Mouse (Mus musculus): ENCODE measurements at regions not wholly inside any gene's neighbourhood (a gene's known extent, or its start where the extent isn't known, plus 50 kb on each side); places are given as distances from the start of the nearest gene placed in this dataset.
A peak's percentile ranks its signal among the peaks of the same experiment; 100 is the strongest.

DNA sequence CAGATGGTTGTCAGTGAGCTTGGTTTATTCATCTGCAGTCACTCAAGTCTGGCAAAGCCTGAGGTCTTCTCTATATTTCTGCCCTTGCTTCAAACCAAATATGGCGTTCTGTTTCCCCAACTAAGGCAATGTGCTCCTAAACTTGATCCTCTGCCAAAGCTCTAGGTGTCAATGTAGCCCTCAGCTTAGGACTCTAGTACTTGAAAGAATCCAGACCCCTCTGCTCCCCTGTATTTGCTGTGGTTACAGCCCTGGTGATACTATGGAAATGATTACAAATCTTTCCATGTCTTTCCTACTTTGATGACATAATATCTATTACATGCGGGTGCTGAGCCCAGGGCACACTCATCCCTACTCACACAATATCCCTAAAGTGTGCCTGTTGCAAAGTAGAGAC lies 672.9 kb upstream of the Tbl1xr1 start:
- DNase-seq: no peak

- no peak for DNase-seq
Measured at GRCm38 (mm10) chr3:21404058-21404457, 672.4 kb upstream of the Tbl1xr1 start.

GRCm38 (mm10) chr3:21407077-21407476 lies 669.4 kb upstream of the Tbl1xr1 start:
- DNase-seq: no peak

DNA sequence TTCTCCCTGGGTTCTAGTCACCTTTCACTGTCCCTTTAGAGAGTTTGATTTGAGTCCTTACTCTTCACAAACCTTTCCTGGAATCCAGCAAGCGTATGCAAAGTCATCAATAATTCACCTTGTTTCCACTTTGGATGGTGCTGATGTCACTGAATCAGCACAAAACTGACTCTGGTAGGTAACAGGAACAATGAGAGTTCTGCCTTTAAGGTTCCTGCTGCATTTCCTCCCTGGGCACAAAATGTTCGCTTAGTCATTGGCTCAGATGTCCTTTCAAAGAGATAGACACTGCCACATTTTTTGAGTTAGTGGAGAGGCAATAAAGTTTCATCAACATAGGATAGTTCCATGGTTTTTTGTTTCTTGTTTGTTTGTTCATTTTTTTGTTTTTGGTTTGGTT lies 664.4 kb upstream of the Tbl1xr1 start:
- no peak for DNase-seq

DNA sequence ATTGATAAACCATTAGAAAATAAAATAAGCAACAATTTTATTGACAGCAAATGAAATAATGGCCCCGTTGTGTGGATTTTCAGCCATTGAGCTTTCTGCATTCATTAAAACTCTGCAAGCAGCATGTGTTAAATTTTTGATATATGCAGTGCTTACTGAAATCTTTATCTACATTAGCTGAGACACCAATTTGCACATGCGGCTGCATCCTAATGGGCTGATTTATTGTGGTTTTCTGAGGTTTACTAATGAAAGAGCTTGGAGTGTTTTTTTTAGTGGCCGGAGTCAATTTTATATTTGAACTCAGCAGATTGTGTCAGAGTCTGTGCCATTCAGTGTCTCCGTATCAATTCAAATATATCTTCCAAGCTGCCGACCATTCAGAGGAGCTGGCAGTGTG lies 653.3 kb upstream of the Tbl1xr1 start:
- DNase-seq: peak in 1 of 2 experiments; percentile 30

DNA sequence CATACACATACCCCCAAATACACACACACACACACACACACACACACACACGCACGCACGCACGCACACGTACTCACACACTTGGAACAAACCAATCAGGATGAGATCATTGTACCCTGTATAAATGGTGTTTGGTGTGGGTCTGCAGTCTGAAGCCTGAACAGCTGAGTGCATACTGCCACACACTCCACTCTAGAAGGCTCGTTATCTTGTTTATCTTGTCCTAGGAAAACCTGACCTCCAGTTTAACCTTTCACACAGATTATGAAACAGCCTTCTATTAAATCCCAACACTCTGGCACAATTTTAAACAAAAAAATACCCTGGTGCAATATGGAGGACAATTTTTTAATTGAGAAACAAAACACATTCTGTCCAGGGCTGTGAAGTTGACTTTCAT lies 649.9 kb upstream of the Tbl1xr1 start:
- no peak for DNase-seq

- peak; percentile 21 to 51 for DNase-seq
Measured at GRCm38 (mm10) chr3:21427408-21428031, 648.9 kb upstream of the Tbl1xr1 start.

DNA sequence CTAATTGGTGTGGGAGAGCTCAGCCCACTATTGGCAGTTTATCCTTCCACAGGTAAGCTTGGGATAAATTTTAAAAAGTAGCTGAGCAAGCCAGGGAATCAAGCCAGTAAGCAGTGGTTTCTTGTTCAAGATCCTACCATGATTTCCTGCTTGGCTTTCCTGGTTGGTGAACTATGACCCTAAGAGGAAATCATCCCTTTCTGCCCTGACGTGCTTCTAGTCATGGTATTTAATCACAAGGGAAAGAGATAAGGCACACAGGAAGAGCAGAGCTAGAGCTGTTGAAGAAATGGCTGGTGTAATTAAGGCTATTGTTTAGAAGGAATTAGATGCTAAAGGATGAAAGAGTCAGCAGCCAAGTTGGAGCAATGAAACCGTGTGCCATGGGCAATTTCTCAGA lies 648.3 kb upstream of the Tbl1xr1 start:
- no peak for DNase-seq

- DNase-seq: no peak
Measured at GRCm38 (mm10) chr3:21464245-21464644, 612.2 kb upstream of the Tbl1xr1 start.

DNA sequence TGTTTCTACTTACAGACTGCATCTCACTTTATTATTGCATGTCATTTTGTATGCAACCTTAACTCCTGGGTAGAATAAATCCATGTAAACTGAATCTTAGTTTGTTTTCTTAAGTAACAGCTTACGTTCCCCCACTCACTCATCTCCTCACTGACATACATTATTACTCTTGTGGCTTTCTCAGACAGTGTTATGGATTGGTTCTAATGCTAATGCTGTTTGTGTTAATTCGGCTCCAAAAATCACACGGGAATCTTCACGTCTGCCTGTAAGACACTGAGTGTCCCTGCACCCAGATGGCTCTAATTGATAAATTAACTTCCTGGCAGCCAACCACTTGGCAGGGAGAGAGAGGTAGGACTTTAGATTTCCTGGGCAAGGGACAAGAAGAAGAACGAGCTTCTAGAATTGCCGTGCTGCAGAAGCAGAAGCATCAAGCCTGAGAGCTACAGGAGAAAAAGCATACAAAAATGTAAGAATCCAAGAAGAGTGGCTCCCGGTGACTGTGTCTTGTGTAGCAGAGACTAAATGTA lies 610.3 kb upstream of the Tbl1xr1 start:
- DNase-seq: peak; percentile 88 to 90

GRCm38 (mm10) chr3:21477366-21477765 lies 599.1 kb upstream of the Tbl1xr1 start:
- no peak for DNase-seq

GRCm38 (mm10) chr3:21479021-21479795 lies 597.2 kb upstream of the Tbl1xr1 start:
- peak; percentile 69 to 74 for DNase-seq

- DNase-seq: no peak
Measured at GRCm38 (mm10) chr3:21479846-21480245, 596.6 kb upstream of the Tbl1xr1 start.

- peak in 1 of 2 experiments; percentile 24 for DNase-seq
Measured at GRCm38 (mm10) chr3:21484052-21484451, 592.4 kb upstream of the Tbl1xr1 start.

DNA sequence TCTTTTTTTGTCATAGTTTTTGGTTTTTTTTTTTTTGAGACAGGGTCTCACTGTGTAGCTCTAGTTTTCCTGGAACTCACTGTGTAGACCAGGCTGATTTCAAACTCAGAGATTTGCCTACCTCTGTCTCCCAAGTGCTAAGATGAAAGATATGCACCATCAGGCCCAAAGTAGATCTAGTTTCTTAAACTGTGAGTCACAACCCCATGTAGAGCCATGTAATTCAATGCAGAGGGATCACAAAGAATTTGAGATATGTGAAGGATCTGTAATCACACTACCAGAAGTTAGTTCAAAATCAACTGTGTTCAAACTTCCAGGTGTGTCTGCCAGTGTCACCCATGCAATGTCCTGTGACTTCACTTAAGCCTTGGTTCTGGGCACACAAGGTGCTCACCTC lies 591.0 kb upstream of the Tbl1xr1 start:
- no peak for DNase-seq

GRCm38 (mm10) chr3:21489547-21489946 lies 586.9 kb upstream of the Tbl1xr1 start:
- no peak for DNase-seq

- no peak for DNase-seq
Measured at GRCm38 (mm10) chr3:21492413-21492812, 584.0 kb upstream of the Tbl1xr1 start.

GRCm38 (mm10) chr3:21493384-21493783 lies 583.1 kb upstream of the Tbl1xr1 start:
- DNase-seq: no peak

- DNase-seq: peak; percentile 50 to 63
Measured at GRCm38 (mm10) chr3:21494904-21495303, 581.5 kb upstream of the Tbl1xr1 start.

- DNase-seq: no peak
Measured at GRCm38 (mm10) chr3:21495651-21496050, 580.8 kb upstream of the Tbl1xr1 start.

- DNase-seq: no peak
Measured at GRCm38 (mm10) chr3:21496166-21496565, 580.3 kb upstream of the Tbl1xr1 start.

- peak in 1 of 2 experiments; percentile 39 for DNase-seq
Measured at GRCm38 (mm10) chr3:21497011-21497410, 579.4 kb upstream of the Tbl1xr1 start.

GRCm38 (mm10) chr3:21507655-21508054 lies 568.8 kb upstream of the Tbl1xr1 start:
- no peak for DNase-seq

- no peak for DNase-seq
Measured at GRCm38 (mm10) chr3:21512081-21512480, 564.4 kb upstream of the Tbl1xr1 start.

Measured in cerebellum, postnatal 10 days (tissue).